Mouse (Mus musculus) retina, adult 2 months (tissue): ENCODE measurements around the gene Minpp1.
"Not testable (repeated sequence)": the region's sequence is repeated elsewhere in the genome, so short reads cannot be mapped to it uniquely, and the experiment has no call there.

Experiments used
- DNase-seq: peaks from one replicate; pipeline ENCODE4 v3.0.0-alpha.2; 2012; ENCODE audit warnings: low read depth, low spot score

The Minpp1 gene

GRCm38 (mm10) chr19:32485681-32486105 lies at the start of gene Minpp1:
Minpp1 (plus strand) TSS chr19:32485769.
- peak; percentile 55 for DNase-seq

- DNase-seq, result no peak
These were observed 46.2 kb upstream of the Minpp1 start for GRCm38 (mm10) chr19:32439356-32439755.

- DNase-seq, result no peak
These were observed 44.0 kb upstream of the Minpp1 start for GRCm38 (mm10) chr19:32441568-32441967.

- DNase-seq, result no peak
These were observed 36.6 kb upstream of the Minpp1 start for GRCm38 (mm10) chr19:32448931-32449330.

GRCm38 (mm10) chr19:32452231-32452630 lies 33.3 kb upstream of the Minpp1 start:
- DNase-seq, result no peak

- no peak for DNase-seq
These were observed 28.8 kb upstream of the Minpp1 start for GRCm38 (mm10) chr19:32456744-32457143.

GRCm38 (mm10) chr19:32457631-32458030 lies 27.9 kb upstream of the Minpp1 start:
- DNase-seq, result not testable (repeated sequence)

- no peak for DNase-seq
These were observed 22.5 kb upstream of the Minpp1 start for GRCm38 (mm10) chr19:32463037-32463436.

GRCm38 (mm10) chr19:32465228-32465627 lies 20.3 kb upstream of the Minpp1 start:
- no peak for DNase-seq

- no peak for DNase-seq
These were observed 19.1 kb upstream of the Minpp1 start, which contains the start of gene Rpl9-ps6 for GRCm38 (mm10) chr19:32466478-32466877. Rpl9-ps6 (minus strand) TSS chr19:32466578.

GRCm38 (mm10) chr19:32467325-32467724 lies 18.2 kb upstream of the Minpp1 start:
- DNase-seq, result no peak

- no peak for DNase-seq
These were observed 15.5 kb upstream of the Minpp1 start for GRCm38 (mm10) chr19:32470059-32470497.

GRCm38 (mm10) chr19:32470570-32471263 lies 14.9 kb upstream of the Minpp1 start:
- no peak for DNase-seq

- no peak for DNase-seq
These were observed 9.4 kb upstream of the Minpp1 start for GRCm38 (mm10) chr19:32476016-32476711.

- no peak for DNase-seq
These were observed 8.9 kb upstream of the Minpp1 start for GRCm38 (mm10) chr19:32476712-32477052.

- DNase-seq, result no peak
These were observed 5.3 kb upstream of the Minpp1 start for GRCm38 (mm10) chr19:32480255-32480654.

GRCm38 (mm10) chr19:32480791-32481442 lies 4.7 kb upstream of the Minpp1 start:
- no peak for DNase-seq

GRCm38 (mm10) chr19:32481511-32481910 lies 4.1 kb upstream of the Minpp1 start:
- no peak for DNase-seq

GRCm38 (mm10) chr19:32484941-32485660 lies 468 bp upstream of the Minpp1 start:
- DNase-seq, result no peak

- DNase-seq, result not testable (repeated sequence)
These were observed 646 bp downstream of the Minpp1 start for GRCm38 (mm10) chr19:32486106-32486724.

- DNase-seq, result no peak
These were observed 2.2 kb downstream of the Minpp1 start for GRCm38 (mm10) chr19:32487595-32488255.
